Mouse (Mus musculus) midbrain, embryonic 11.5 days (tissue): ENCODE measurements around the gene Ube2q1. TPM values are rescaled to one million over a fixed set of nuclear protein-coding genes. Genes with fewer than 3 reads are reported as not detected.

Experiments
- ATAC-seq: fragments of 200-750 bp; cut with Nextera tagmentation; 2 replicates; pipeline ENCODE4 v1.8.0; 2017; ENCODE audit warnings: moderate TSS enrichment, moderate library complexity; ENCODE audit not compliant: low FRiP score
- DNase-seq: peaks from one replicate; pipeline ENCODE4 v3.0.0; 2015; ENCODE audit warnings: low spot score; ENCODE audit errors: missing footprints
- H3K27ac ChIP-seq: fragments of 300-500 bp; sonication (generic); 2 replicates; pipeline ENCODE4 v1.5.1; 2014; ENCODE audit warnings: low read depth, low read length
- H3K27me3 ChIP-seq: fragments of 300-500 bp; sonication (generic); 2 replicates; pipeline ENCODE4 v1.6.1; 2014; ENCODE audit warnings: mild to moderate bottlenecking, low read length, moderate library complexity, mixed read lengths; ENCODE audit not compliant: control insufficient read depth, insufficient read depth
- H3K36me3 ChIP-seq: fragments of 300-500 bp; sonication (generic); 2 replicates; pipeline ENCODE4 v1.6.1; 2014; ENCODE audit warnings: mild to moderate bottlenecking, low read length, moderate library complexity, mixed read lengths; ENCODE audit not compliant: control insufficient read depth, insufficient read depth
- H3K4me1 ChIP-seq: fragments of 300-500 bp; sonication (generic); 2 replicates; pipeline ENCODE4 v1.6.1; 2014; ENCODE audit warnings: low read length; ENCODE audit not compliant: control insufficient read depth, insufficient read depth
- H3K4me2 ChIP-seq: fragments of 300-500 bp; sonication (generic); 2 replicates; pipeline ENCODE4 v1.6.1; 2014; ENCODE audit warnings: mild to moderate bottlenecking, moderate library complexity
- H3K4me3 ChIP-seq: fragments of 300-500 bp; sonication (generic); 2 replicates; pipeline ENCODE4 v1.5.1; 2014; ENCODE audit warnings: low read depth, low read length
- H3K9ac ChIP-seq: fragments of 300-500 bp; sonication (generic); 2 replicates; pipeline ENCODE4 v1.6.1; 2014; ENCODE audit warnings: low read length
- H3K9me3 ChIP-seq: fragments of 300-500 bp; sonication (generic); 2 replicates; pipeline ENCODE4 v1.6.1; 2016; ENCODE audit warnings: low read length; ENCODE audit not compliant: control insufficient read depth
- whole genome bisulfite sequencing: fragments of 180-500 bp; shearing (Covaris S2); extraction: QIAGEN DNeasy Blood & Tissue Kit; methylation state at CpG from one replicate; pipeline ENCODE4 v1.1.7; 2014; 5-methylcytosine and 5-hydroxymethylcytosine counted together
- polyA plus RNA-seq: library from polyadenylated mRNA; unstranded; fragments of >200 nt; fragmentation: Nextera tagmentation; extraction: Ambion mirVana; gene quantifications from 2 replicates; pipeline ENCODE4 v1.2.1, GENCODE M21; 2014

Gene Ube2q1
- polyA plus RNA-seq, 1 experiment from 2014 or later = 22.7 TPM

DNA sequence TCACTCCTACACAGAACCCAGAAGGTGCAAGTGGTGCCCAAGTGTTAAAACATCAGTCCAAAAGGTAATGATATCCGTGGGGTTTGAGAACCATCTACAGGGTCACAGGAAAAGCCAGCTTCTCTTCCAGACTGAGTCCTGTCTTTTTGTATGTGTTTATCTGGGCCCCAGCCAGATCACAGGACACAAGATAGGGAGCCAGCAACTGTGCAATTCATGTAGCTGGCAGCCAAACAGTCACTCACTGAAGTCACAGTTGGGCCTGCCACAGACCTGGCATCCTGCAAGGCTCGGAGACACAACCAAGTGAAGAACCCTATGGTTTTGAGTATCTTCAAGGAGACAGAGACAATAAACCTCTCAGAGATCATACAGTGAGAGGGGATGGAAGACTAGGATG, 15.6 kb upstream of the Ube2q1 start:
- no peaks in the 10 kb centered on the region for H3K36me3 ChIP-seq
- no peaks in the 10 kb centered on the region; the same call in none of the 2 replicates for H3K4me1 ChIP-seq
- H3K4me3 ChIP-seq = no peak overlapping the region
- no peaks in the 10 kb centered on the region for H3K27me3 ChIP-seq
- H3K9ac ChIP-seq = no peak overlapping the region
- no peaks in the 10 kb centered on the region for H3K9me3 ChIP-seq
- no peak for ATAC-seq
- WGBS = 83% methylated on average over 2 of the region's 2 CpGs
- DNase-seq = no peak
- no peak overlapping the region for H3K27ac ChIP-seq
- no peak overlapping the region for H3K4me2 ChIP-seq

- H3K4me1 ChIP-seq = peaks cover 5% of the 10 kb centered on the region
- DNase-seq = no peak
- H3K4me2 ChIP-seq = peak overlapping the region; percentile 23
- H3K27ac ChIP-seq = no peak overlapping the region; the same call in 1 of the 2 replicates
- H3K36me3 ChIP-seq = no peaks in the 10 kb centered on the region
- H3K9me3 ChIP-seq = no peaks in the 10 kb centered on the region
- ATAC-seq = peak; percentile 57; the same call in 1 of the 2 replicates
- no peak overlapping the region for H3K4me3 ChIP-seq
- 77% methylated on average over 3 of the region's 3 CpGs for WGBS
- no peaks in the 10 kb centered on the region for H3K27me3 ChIP-seq
- H3K9ac ChIP-seq = no peak overlapping the region
These were observed 13.6 kb upstream of the Ube2q1 start for GRCm38 (mm10) chr3:89759786-89760185.

GRCm38 (mm10) chr3:89764119-89764724, 9.2 kb upstream of the Ube2q1 start, which contains the start of gene Chrnb2:
TSS of gene Chrnb2 (minus strand) at chr3:89764632.
- peak within 1 kb of the TSS; percentile 44 for H3K4me2 ChIP-seq
- H3K9me3 ChIP-seq = no peaks in the 10 kb centered on the region
- peak within 1 kb of the TSS; percentile 44 for H3K4me3 ChIP-seq
- peaks cover 5% of the 10 kb centered on the region for H3K4me1 ChIP-seq
- peak; percentile 73 for ATAC-seq
- WGBS = under 1% methylated on average over 36 of the region's 36 CpGs
- peak; percentile 98 for DNase-seq
- peak within 1 kb of the TSS; percentile 42 for H3K27ac ChIP-seq
- no peaks in the 10 kb centered on the region for H3K27me3 ChIP-seq
- H3K36me3 ChIP-seq = no peaks in the 10 kb centered on the region
- peak within 1 kb of the TSS; percentile 61 for H3K9ac ChIP-seq

GRCm38 (mm10) chr3:89769584-89769983, 3.8 kb upstream of the Ube2q1 start:
- no peaks in the 10 kb centered on the region for H3K9me3 ChIP-seq
- DNase-seq = no peak
- no peak overlapping the region for H3K4me3 ChIP-seq
- H3K9ac ChIP-seq = no peak overlapping the region
- ATAC-seq = no peak
- no peaks in the 10 kb centered on the region for H3K36me3 ChIP-seq
- H3K4me1 ChIP-seq = peaks cover 10% of the 10 kb centered on the region
- H3K27ac ChIP-seq = no peak overlapping the region
- whole genome bisulfite sequencing = 74% methylated on average over 7 of the region's 7 CpGs
- no peak overlapping the region for H3K4me2 ChIP-seq
- H3K27me3 ChIP-seq = no peaks in the 10 kb centered on the region

DNA sequence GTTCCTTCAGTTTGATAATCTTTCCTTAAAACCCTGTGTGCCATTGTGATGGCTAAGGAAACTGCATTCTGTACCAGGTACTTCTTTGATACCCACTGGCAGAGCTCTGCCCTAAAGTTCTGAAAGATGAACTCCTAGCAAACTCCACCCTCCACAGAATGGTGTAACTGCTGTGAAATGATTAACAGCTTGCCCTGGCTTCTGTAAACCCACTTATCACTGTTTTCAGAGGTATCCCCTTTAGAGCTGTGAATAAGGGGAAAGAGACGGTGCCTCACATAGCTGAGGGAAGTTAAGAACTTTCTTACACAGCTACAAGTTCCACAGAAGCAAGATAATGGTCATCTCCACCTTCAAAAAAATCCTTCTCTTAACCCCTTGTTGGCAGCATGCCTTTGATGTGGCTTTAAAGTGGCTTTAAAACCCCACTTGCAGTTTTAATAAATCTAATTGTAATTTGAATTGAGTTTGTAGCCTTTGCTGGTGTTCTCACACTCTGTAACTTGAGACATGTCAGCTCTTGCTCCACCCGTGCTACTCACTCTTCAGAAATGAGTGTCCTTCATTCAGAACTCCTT, 2.9 kb upstream of the Ube2q1 start:
- ATAC-seq (no peak), DNase-seq (no peak)
- Histone ChIP-seq H3K27me3 (no peaks in the 10 kb centered on the region), H3K4me3 (no peak overlapping the region), H3K9ac (no peak overlapping the region), H3K4me2 (no peak overlapping the region), H3K27ac (no peak overlapping the region), H3K9me3 (no peaks in the 10 kb centered on the region), H3K4me1 (peaks cover 19% of the 10 kb centered on the region), H3K36me3 (no peaks in the 10 kb centered on the region)
- WGBS = 57% methylated on average over 2 of the region's 2 CpGs

DNA sequence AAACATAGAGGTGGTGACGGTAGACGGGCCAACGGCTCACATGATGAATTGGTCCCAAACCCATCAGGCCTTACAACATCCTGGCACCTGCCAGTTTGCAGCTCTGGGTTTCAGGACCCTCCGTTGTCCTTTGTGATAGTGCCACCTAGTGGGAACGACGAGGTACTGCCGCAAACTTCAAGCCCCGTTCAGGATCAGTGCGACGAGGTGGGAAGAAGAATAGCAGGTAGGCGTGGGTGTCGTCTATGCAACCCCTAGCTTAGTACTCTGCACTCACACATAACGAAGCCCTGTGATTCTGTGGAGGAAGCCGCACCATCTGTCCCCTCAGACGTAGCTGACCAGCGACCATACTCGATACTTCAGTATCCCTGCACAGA, 838 bp upstream of the Ube2q1 start:
- no peaks in the 10 kb centered on the region for H3K9me3 ChIP-seq
- peak overlapping the region; percentile 76 for H3K4me2 ChIP-seq
- peak overlapping the region; percentile 96 for H3K4me3 ChIP-seq
- H3K27me3 ChIP-seq = no peaks in the 10 kb centered on the region
- peaks cover 6% of the 10 kb centered on the region for H3K36me3 ChIP-seq
- H3K9ac ChIP-seq = peak overlapping the region; percentile 99
- H3K4me1 ChIP-seq = peaks cover 19% of the 10 kb centered on the region
- peak overlapping the region; percentile 84 for H3K27ac ChIP-seq
- WGBS = 2% methylated on average over 17 of the region's 17 CpGs
- ATAC-seq (no peak; the same call in 1 of the 2 replicates), DNase-seq (no peak)

DNA sequence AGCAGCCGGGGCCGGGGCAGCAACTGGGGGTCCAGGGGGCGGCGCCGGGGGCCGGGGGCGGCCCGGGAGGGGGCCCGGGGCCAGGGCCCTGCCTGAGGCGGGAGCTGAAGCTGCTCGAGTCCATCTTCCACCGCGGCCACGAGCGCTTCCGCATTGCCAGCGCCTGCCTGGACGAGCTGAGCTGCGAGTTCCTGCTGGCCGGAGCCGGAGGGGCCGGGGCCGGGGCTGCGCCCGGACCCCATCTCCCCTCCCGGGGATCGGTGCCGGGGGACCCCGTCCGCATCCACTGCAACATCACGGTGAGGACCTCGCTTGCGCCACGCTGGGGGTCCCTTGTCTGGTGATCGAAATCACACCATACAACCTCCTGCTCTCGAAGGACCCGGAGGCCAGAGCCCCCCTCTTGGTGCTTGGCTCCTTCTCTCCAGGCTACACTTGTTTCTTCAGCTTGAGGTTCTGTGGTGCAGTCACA, 360 bp downstream of the Ube2q1 start:
- no peaks in the 10 kb centered on the region for H3K9me3 ChIP-seq
- no peak; the same call in none of the 2 replicates for ATAC-seq
- peaks cover 6% of the 10 kb centered on the region for H3K36me3 ChIP-seq
- H3K4me3 ChIP-seq = peak overlapping the region; percentile 96
- peak; percentile 92 for DNase-seq
- H3K27me3 ChIP-seq = no peaks in the 10 kb centered on the region
- WGBS = under 1% methylated on average over 28 of the region's 37 CpGs
- peak overlapping the region; percentile 99 for H3K9ac ChIP-seq
- H3K27ac ChIP-seq = peak overlapping the region; percentile 84
- peak overlapping the region; percentile 76 for H3K4me2 ChIP-seq
- peaks cover 19% of the 10 kb centered on the region for H3K4me1 ChIP-seq

DNA sequence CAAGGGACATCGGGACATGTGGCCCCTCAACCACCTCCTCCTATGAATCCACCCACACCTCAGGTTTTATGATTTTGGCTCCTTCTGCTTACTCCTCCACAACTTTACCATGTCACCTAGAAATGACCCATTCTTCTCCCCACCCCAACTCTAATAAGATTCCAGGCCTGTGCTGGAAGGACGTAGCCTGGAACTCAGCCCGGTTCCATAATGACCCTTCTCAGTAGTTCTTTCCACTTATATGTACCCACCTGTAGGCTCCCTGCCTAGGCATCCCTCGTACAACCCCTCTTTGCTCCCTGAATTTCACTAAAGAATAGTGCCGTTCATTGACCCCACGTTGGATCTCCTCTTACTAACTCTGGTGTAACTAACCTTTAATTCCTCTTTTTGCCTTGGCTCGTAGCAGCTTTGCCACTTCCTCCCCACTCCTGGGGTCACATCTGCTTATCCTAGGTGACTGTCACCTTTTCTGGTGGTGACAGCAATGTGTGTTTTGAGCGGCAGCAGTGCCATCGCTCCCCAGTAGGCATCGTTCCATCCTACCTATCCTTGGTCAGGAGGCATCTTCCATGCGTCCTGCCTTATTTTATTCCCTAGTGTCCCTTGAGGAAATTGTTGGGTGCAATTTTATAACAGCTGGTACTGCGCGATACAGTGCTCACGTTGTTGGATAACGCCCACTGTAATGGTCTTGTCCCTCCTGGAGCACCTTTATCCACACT, 982 bp downstream of the Ube2q1 start:
- H3K9me3 ChIP-seq = no peaks in the 10 kb centered on the region
- DNase-seq = no peak
- peak overlapping the region; percentile 96 for H3K4me3 ChIP-seq
- H3K4me2 ChIP-seq = peak overlapping the region; percentile 76
- H3K4me1 ChIP-seq = peaks cover 19% of the 10 kb centered on the region
- peaks cover 8% of the 10 kb centered on the region for H3K36me3 ChIP-seq
- ATAC-seq = no peak
- H3K9ac ChIP-seq = peak overlapping the region; percentile 99
- no peak overlapping the region for H3K27ac ChIP-seq
- H3K27me3 ChIP-seq = no peaks in the 10 kb centered on the region
- 60% methylated on average over 15 of the region's 15 CpGs for WGBS

GRCm38 (mm10) chr3:89776001-89776400, 2.6 kb downstream of the Ube2q1 start:
- peaks cover 19% of the 10 kb centered on the region for H3K4me1 ChIP-seq
- ATAC-seq (no peak), DNase-seq (no peak)
- no peak overlapping the region for H3K27ac ChIP-seq
- WGBS = 78% methylated on average over 4 of the region's 4 CpGs
- no peak overlapping the region for H3K4me2 ChIP-seq
- H3K4me3 ChIP-seq = no peak overlapping the region
- peaks cover 23% of the 10 kb centered on the region for H3K36me3 ChIP-seq
- H3K9me3 ChIP-seq = no peaks in the 10 kb centered on the region
- H3K9ac ChIP-seq = no peak overlapping the region
- no peaks in the 10 kb centered on the region for H3K27me3 ChIP-seq
